Comparison of ENCODE assay signal across 7 mouse cellular contexts in genomic region chr16:32608712-32609400, GRCm38 (mm10). TPM values are rescaled to one million over a fixed set of nuclear protein-coding genes. Genes with fewer than 3 reads are reported as not detected.
A peak's percentile ranks its signal among the peaks of the same experiment; 100 is the strongest.
DNase-seq lines count a peak whose midpoint lies in the region; ATAC-seq and TF ChIP-seq lines count a peak whose summit lies in the region.

Tfrc (plus strand) TSS chr16:32608920.

- H3K4me3 ChIP-seq in embryonic facial prominence, embryonic 10.5 days, result peak within 1 kb of the TSS; percentile 91
- peak within 1 kb of the TSS; percentile 75 for H3K4me3 ChIP-seq in intestine, postnatal 0 days (ENCODE audit: low read depth, low read length)
- peak within 1 kb of the TSS; percentile 81 for H3K4me3 ChIP-seq in midbrain, embryonic 12.5 days
- peak within 1 kb of the TSS; percentile 93 for H3K4me3 ChIP-seq in small intestine, adult 2 months (ENCODE audit: low read depth, low read length)

- under 1% methylated on average over 73 of the region's 73 CpGs for WGBS in embryonic facial prominence, embryonic 10.5 days
- under 1% methylated on average over 65 of the region's 73 CpGs for WGBS in intestine, postnatal 0 days
- under 1% methylated on average over 73 of the region's 73 CpGs for WGBS in midbrain, embryonic 12.5 days
- under 1% methylated on average over 73 of the region's 73 CpGs for WGBS in small intestine, adult 2 months

- peaks cover 4% of the 10 kb centered on the region for H3K36me3 ChIP-seq in embryonic facial prominence, embryonic 10.5 days (replicated peaks)
- no peaks in the 10 kb centered on the region for H3K36me3 ChIP-seq in intestine, postnatal 0 days (ENCODE audit: control insufficient read depth, insufficient read depth)
- no peaks in the 10 kb centered on the region for H3K36me3 ChIP-seq in midbrain, embryonic 12.5 days
- no peaks in the 10 kb centered on the region for H3K36me3 ChIP-seq in small intestine, adult 2 months (ENCODE audit: control insufficient read depth, insufficient read depth, low read length)

- H3K9me3 ChIP-seq in embryonic facial prominence, embryonic 10.5 days, result no peaks in the 10 kb centered on the region
- H3K9me3 ChIP-seq in intestine, postnatal 0 days (ENCODE audit: control insufficient read depth), result no peaks in the 10 kb centered on the region
- H3K9me3 ChIP-seq in midbrain, embryonic 12.5 days, result no peaks in the 10 kb centered on the region

- peak within 1 kb of the TSS; percentile 76 for H3K9ac ChIP-seq in intestine, postnatal 0 days (ENCODE audit: low read depth, low read length)
- H3K9ac ChIP-seq in midbrain, embryonic 12.5 days (replicated peaks), result peak within 1 kb of the TSS; percentile 87

- peak; percentile 100 for TF ChIP-seq POLR2A in small intestine, adult 2 months (IDR thresholded peaks at IDR 0.05; ENCODE audit: low read depth, low read length)

- intact Hi-C loops in left cerebral cortex, postnatal 4 days (cut with DNase I), result no loop called here

- peak; percentile 98 for ATAC-seq in intestine, postnatal 0 days
- peak; percentile 98 for ATAC-seq in midbrain, embryonic 12.5 days (ENCODE audit: low FRiP score, low read depth)

- H3K27ac ChIP-seq in embryonic facial prominence, embryonic 10.5 days (replicated peaks), result peak within 1 kb of the TSS; percentile 95
- H3K27ac ChIP-seq in intestine, postnatal 0 days (ENCODE audit: low read depth, low read length), result peak within 1 kb of the TSS; percentile 88
- H3K27ac ChIP-seq in midbrain, embryonic 12.5 days (replicated peaks), result peak within 1 kb of the TSS; percentile 94
- peak within 1 kb of the TSS; percentile 84 for H3K27ac ChIP-seq in small intestine, adult 2 months (ENCODE audit: insufficient read depth, low read depth, low read length)

- H3K4me1 ChIP-seq in embryonic facial prominence, embryonic 10.5 days, result peaks cover 22% of the 10 kb centered on the region
- no peaks in the 10 kb centered on the region for H3K4me1 ChIP-seq in intestine, postnatal 0 days (replicated peaks; ENCODE audit: control insufficient read depth, insufficient read depth, low read length)
- H3K4me1 ChIP-seq in midbrain, embryonic 12.5 days, result peaks cover 15% of the 10 kb centered on the region
- H3K4me1 ChIP-seq in small intestine, adult 2 months (ENCODE audit: control insufficient read depth, insufficient read depth, insufficient read length, low read length), result no peaks in the 10 kb centered on the region

- 0 out of 2 replicates have a peak, but pooled peaks cover 13% of the 10 kb centered on the region for H3K27me3 ChIP-seq in embryonic facial prominence, embryonic 10.5 days (replicated peaks; ENCODE audit: low read depth, poor library complexity, severe bottlenecking)
- no peaks in the 10 kb centered on the region for H3K27me3 ChIP-seq in intestine, postnatal 0 days (replicated peaks; ENCODE audit: control insufficient read depth, insufficient read depth, low read length)
- peaks cover 18% of the 10 kb centered on the region for H3K27me3 ChIP-seq in midbrain, embryonic 12.5 days
- H3K27me3 ChIP-seq in small intestine, adult 2 months (ENCODE audit: control insufficient read depth, insufficient read depth, low read length), result no peaks in the 10 kb centered on the region

- TF ChIP-seq CTCF in intestine, postnatal 0 days (IDR thresholded peaks at IDR 0.05; ENCODE audit: low read depth), result peak; percentile 15; the same call in 1 of the 2 replicates
- no peak for TF ChIP-seq CTCF in small intestine, adult 2 months (IDR thresholded peaks at IDR 0.05; ENCODE audit: extremely low read depth, insufficient read length, insufficient replicate concordance, low read depth, low read length)

- H3K4me2 ChIP-seq in intestine, postnatal 0 days (replicated peaks; ENCODE audit: low read depth), result peak within 1 kb of the TSS; percentile 95
- peak within 1 kb of the TSS; percentile 66 for H3K4me2 ChIP-seq in midbrain, embryonic 12.5 days (replicated peaks)

- DNase-seq in adrenal gland, postnatal 10 days, result peak; percentile 99
- DNase-seq in embryonic facial prominence, embryonic 10.5 days (ENCODE audit: low spot score), result peak; percentile 100
- DNase-seq in gonadal fat pad, adult 2 months (ENCODE audit: low read depth), result peak; percentile 77
- peak; percentile 99 for DNase-seq in left cerebral cortex, postnatal 4 days

RNA-seq across cellular contexts. Expression of gene Tfrc, which starts in this region (rescaled TPM):
- 100 to 1,000 TPM; 138 to 212 TPM for total RNA-seq in adrenal gland, postnatal 10 days (2021)
- 50.0 and 61.5 TPM in 2 replicates for polyA plus RNA-seq in embryonic facial prominence, embryonic 10.5 days (2016; fragmentation: Nextera tagmentation; extraction: Ambion mirVana)
- polyA plus RNA-seq in gonadal fat pad, adult 2 months (2012; rRNA removed), result 10.3 and 11.3 TPM in 2 replicates
- 23.1 and 23.7 TPM in 2 replicates for polyA plus RNA-seq in intestine, postnatal 0 days (2015; fragmentation: Nextera tagmentation; extraction: Ambion mirVana)
- total RNA-seq in left cerebral cortex, postnatal 4 days (2021), result 10 to 100 TPM; 77.2 to 90.3 TPM
- 61.0 and 64.1 TPM in 2 replicates for polyA plus RNA-seq in midbrain, embryonic 12.5 days (2016; fragmentation: Nextera tagmentation; extraction: Ambion mirVana)
- polyA plus RNA-seq in small intestine, adult 2 months (2012; rRNA removed), result 1.9 and 3.0 TPM in 2 replicates

Comparison
In these comparisons a context has a peak if more than half of its experiments do, and no peak if none do; other contexts are left out.
1. Peak in every context shown above with its lines: DNase-seq, ATAC-seq, H3K4me3 ChIP-seq and H3K27ac ChIP-seq.